Mouse (Mus musculus): ENCODE results near the gene Zfp385b. TPM values are rescaled to one million over a fixed set of nuclear protein-coding genes. Genes with fewer than 3 reads are reported as not detected.

Zfp385b gene
- polyA plus RNA-seq, 1 experiment from 2014 or later = 8.3 TPM

GRCm38 (mm10) chr2:77609452-77609851, 210.0 kb downstream of the Zfp385b start:
- WGBS = 89% methylated on average over 5 of the region's 5 CpGs
- H3K4me1 ChIP-seq = no peaks in the 10 kb centered on the region

GRCm38 (mm10) chr2:77608666-77609065, 210.8 kb downstream of the Zfp385b start:
- Histone ChIP-seq H3K27ac (replicated peaks) (no peak overlapping the region), H3K27me3 (no peaks in the 10 kb centered on the region)
- WGBS = 86% methylated on average over 4 of the region's 4 CpGs

More at GRCm38 (mm10) chr2:77609452-77609851, 210.0 kb downstream of the Zfp385b start:
- Histone ChIP-seq H3K4me2 (replicated peaks) (no peak overlapping the region), H3K4me3 (no peak overlapping the region), H3K9me3 (no peaks in the 10 kb centered on the region), H3K36me3 (no peaks in the 10 kb centered on the region), H3K9ac (replicated peaks) (no peak overlapping the region), H3K27ac (replicated peaks) (no peak overlapping the region), H3K27me3 (no peaks in the 10 kb centered on the region)
- no peak for ATAC-seq (replicated peaks)

GRCm38 (mm10) chr2:77593461-77593860, 226.0 kb downstream of the Zfp385b start:
- no peaks in the 10 kb centered on the region for H3K36me3 ChIP-seq
- peaks cover 11% of the 10 kb centered on the region for H3K4me1 ChIP-seq
- no peak overlapping the region for H3K9ac ChIP-seq (replicated peaks)
- H3K4me2 ChIP-seq (replicated peaks) = no peak overlapping the region
- no peak for ATAC-seq (replicated peaks)
- WGBS = 89% methylated on average over 7 of the region's 7 CpGs
- no peaks in the 10 kb centered on the region for H3K27me3 ChIP-seq
- no peak overlapping the region for H3K27ac ChIP-seq (replicated peaks)
- H3K4me3 ChIP-seq = no peak overlapping the region
- no peaks in the 10 kb centered on the region for H3K9me3 ChIP-seq

More at GRCm38 (mm10) chr2:77608666-77609065, 210.8 kb downstream of the Zfp385b start:
- Histone ChIP-seq H3K4me1 (no peaks in the 10 kb centered on the region), H3K9ac (replicated peaks) (no peak overlapping the region), H3K4me2 (replicated peaks) (no peak overlapping the region), H3K9me3 (no peaks in the 10 kb centered on the region), H3K4me3 (no peak overlapping the region), H3K36me3 (no peaks in the 10 kb centered on the region)
- ATAC-seq (replicated peaks) = no peak

- Histone ChIP-seq H3K4me3 (no peak overlapping the region), H3K27me3 (no peaks in the 10 kb centered on the region), H3K9me3 (no peaks in the 10 kb centered on the region), H3K9ac (replicated peaks) (no peak overlapping the region), H3K4me1 (peaks cover 11% of the 10 kb centered on the region), H3K27ac (replicated peaks) (no peak overlapping the region), H3K36me3 (no peaks in the 10 kb centered on the region), H3K4me2 (replicated peaks) (no peak overlapping the region)
- no peak for ATAC-seq (replicated peaks)
- 74% methylated on average over 6 of the region's 6 CpGs for WGBS
Measured at GRCm38 (mm10) chr2:77592525-77592924, 226.9 kb downstream of the Zfp385b start.

- H3K36me3 ChIP-seq = no peaks in the 10 kb centered on the region
- H3K27ac ChIP-seq (replicated peaks) = no peak overlapping the region
- 53% methylated on average over 12 of the region's 12 CpGs for WGBS
- peak; percentile 80 for ATAC-seq (replicated peaks)
- H3K4me1 ChIP-seq = peaks cover 11% of the 10 kb centered on the region
- H3K4me2 ChIP-seq (replicated peaks) = no peak overlapping the region
- H3K9me3 ChIP-seq = no peaks in the 10 kb centered on the region
- no peak overlapping the region for H3K4me3 ChIP-seq
- no peak overlapping the region for H3K9ac ChIP-seq (replicated peaks)
- H3K27me3 ChIP-seq = no peaks in the 10 kb centered on the region
Measured at GRCm38 (mm10) chr2:77589205-77589901, 230.1 kb downstream of the Zfp385b start.

- H3K4me2 ChIP-seq (replicated peaks) = no peak overlapping the region
- H3K9me3 ChIP-seq = no peaks in the 10 kb centered on the region
- peaks cover 11% of the 10 kb centered on the region for H3K4me1 ChIP-seq
- no peak for ATAC-seq (replicated peaks)
- H3K27me3 ChIP-seq = no peaks in the 10 kb centered on the region
- no peak overlapping the region for H3K9ac ChIP-seq (replicated peaks)
- H3K36me3 ChIP-seq = no peaks in the 10 kb centered on the region
- WGBS = 81% methylated on average over 4 of the region's 4 CpGs
- H3K4me3 ChIP-seq = no peak overlapping the region
- H3K27ac ChIP-seq (replicated peaks) = no peak overlapping the region
Measured at GRCm38 (mm10) chr2:77587387-77587786, 232.1 kb downstream of the Zfp385b start.

- no peaks in the 10 kb centered on the region for H3K36me3 ChIP-seq
- H3K9ac ChIP-seq (replicated peaks) = no peak overlapping the region
- ATAC-seq (replicated peaks) = no peak
- H3K4me1 ChIP-seq = peaks cover 11% of the 10 kb centered on the region
- H3K4me3 ChIP-seq = no peak overlapping the region
- no peak overlapping the region for H3K4me2 ChIP-seq (replicated peaks)
- no peaks in the 10 kb centered on the region for H3K27me3 ChIP-seq
- H3K27ac ChIP-seq (replicated peaks) = no peak overlapping the region
- no peaks in the 10 kb centered on the region for H3K9me3 ChIP-seq
- 83% methylated on average over 4 of the region's 4 CpGs for WGBS
Measured at GRCm38 (mm10) chr2:77586581-77587360, 232.7 kb downstream of the Zfp385b start.

- H3K4me2 ChIP-seq (replicated peaks) = no peak overlapping the region
- no peaks in the 10 kb centered on the region for H3K27me3 ChIP-seq
- no peak overlapping the region for H3K27ac ChIP-seq (replicated peaks)
- H3K4me1 ChIP-seq = no peaks in the 10 kb centered on the region
- H3K9me3 ChIP-seq = no peaks in the 10 kb centered on the region
- H3K36me3 ChIP-seq = no peaks in the 10 kb centered on the region
- no peak for ATAC-seq (replicated peaks)
- H3K4me3 ChIP-seq = no peak overlapping the region
- no peak overlapping the region for H3K9ac ChIP-seq (replicated peaks)
- 59% methylated on average over 1 of the region's 1 CpGs for WGBS
Measured at GRCm38 (mm10) chr2:77583586-77583985, 235.9 kb downstream of the Zfp385b start.

GRCm38 (mm10) chr2:77576571-77576970, 242.9 kb downstream of the Zfp385b start:
- WGBS = 84% methylated on average over 1 of the region's 1 CpGs
- ATAC-seq (replicated peaks) = no peak
- no peak overlapping the region for H3K4me3 ChIP-seq
- H3K36me3 ChIP-seq = no peaks in the 10 kb centered on the region
- no peak overlapping the region for H3K27ac ChIP-seq (replicated peaks)
- no peaks in the 10 kb centered on the region for H3K9me3 ChIP-seq
- no peaks in the 10 kb centered on the region for H3K27me3 ChIP-seq
- no peaks in the 10 kb centered on the region for H3K4me1 ChIP-seq
- H3K9ac ChIP-seq (replicated peaks) = no peak overlapping the region
- no peak overlapping the region for H3K4me2 ChIP-seq (replicated peaks)

GRCm38 (mm10) chr2:77567528-77568435, 251.7 kb downstream of the Zfp385b start:
- Histone ChIP-seq H3K27ac (replicated peaks) (no peak overlapping the region), H3K4me3 (no peak overlapping the region), H3K36me3 (no peaks in the 10 kb centered on the region), H3K27me3 (no peaks in the 10 kb centered on the region), H3K9me3 (no peaks in the 10 kb centered on the region), H3K4me2 (replicated peaks) (no peak overlapping the region), H3K9ac (replicated peaks) (no peak overlapping the region), H3K4me1 (no peaks in the 10 kb centered on the region)
- no peak for ATAC-seq (replicated peaks)
- WGBS = 83% methylated on average over 15 of the region's 15 CpGs

GRCm38 (mm10) chr2:77563706-77564105, 255.7 kb downstream of the Zfp385b start:
- Histone ChIP-seq H3K4me1 (no peaks in the 10 kb centered on the region), H3K4me3 (no peak overlapping the region), H3K36me3 (no peaks in the 10 kb centered on the region), H3K9me3 (no peaks in the 10 kb centered on the region), H3K27ac (replicated peaks) (no peak overlapping the region), H3K27me3 (no peaks in the 10 kb centered on the region), H3K9ac (replicated peaks) (no peak overlapping the region), H3K4me2 (replicated peaks) (no peak overlapping the region)
- no peak for ATAC-seq (replicated peaks)
- 50% methylated on average over 1 of the region's 1 CpGs for WGBS

GRCm38 (mm10) chr2:77561941-77562340, 257.5 kb downstream of the Zfp385b start:
- Histone ChIP-seq H3K27ac (replicated peaks) (no peak overlapping the region), H3K36me3 (no peaks in the 10 kb centered on the region), H3K4me2 (replicated peaks) (no peak overlapping the region), H3K9ac (replicated peaks) (no peak overlapping the region), H3K27me3 (no peaks in the 10 kb centered on the region), H3K4me3 (no peak overlapping the region), H3K4me1 (no peaks in the 10 kb centered on the region), H3K9me3 (no peaks in the 10 kb centered on the region)
- WGBS = 74% methylated on average over 5 of the region's 5 CpGs
- ATAC-seq (replicated peaks) = no peak

Measured in forebrain, embryonic 15.5 days (tissue).